Mouse (Mus musculus) c-Kit-positive CD71-positive TER-119-negative erythroid progenitor cells, embryonic 14.5 days (primary cell): Measurements from ENCODE around the gene Akap2.

Source experiments
- DNase-seq: peaks from one replicate; pipeline ENCODE4 v3.0.0-alpha.2; 2013; ENCODE audit warnings: low read depth

Akap2 gene

DNA sequence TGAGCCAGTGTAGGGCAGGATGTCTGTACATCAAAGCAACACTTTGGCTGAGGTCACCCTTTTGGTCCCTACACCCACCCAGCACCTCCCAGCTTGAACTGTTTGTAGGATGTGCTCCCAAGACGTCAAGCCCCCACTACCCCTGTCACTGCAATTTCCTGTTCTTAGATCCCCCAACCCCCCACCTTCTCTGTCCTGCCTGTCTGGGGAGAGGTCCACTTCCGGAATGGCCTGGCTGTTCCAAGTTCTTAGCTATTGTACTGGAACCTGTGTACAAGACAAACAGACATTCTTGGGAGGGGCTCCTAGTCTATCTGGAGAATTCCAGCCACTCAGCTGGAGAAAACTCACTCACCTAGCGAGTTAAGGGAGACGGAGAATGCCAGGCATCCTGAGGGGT is 116.7 kb downstream of the Akap2 start:
- no peak for DNase-seq

DNA sequence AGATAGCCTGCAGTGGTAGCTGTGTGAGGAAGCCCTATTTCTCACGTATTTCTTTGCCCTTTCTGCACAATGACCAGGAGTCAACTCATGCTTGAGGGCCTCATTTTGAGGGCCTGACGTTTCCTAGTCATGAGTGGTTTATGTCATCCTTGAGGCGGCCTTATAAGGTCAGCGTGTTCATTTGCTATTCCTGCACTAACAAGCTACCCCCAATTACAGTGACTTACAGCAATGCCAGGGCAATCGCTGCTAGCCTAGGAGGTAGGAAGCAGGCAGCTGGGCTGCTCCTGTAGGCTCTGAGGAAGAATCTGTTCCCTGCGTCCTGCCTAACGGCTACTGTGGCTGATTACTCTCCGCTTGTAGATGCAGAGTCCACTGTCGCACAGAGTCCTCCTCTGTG is 119.6 kb downstream of the Akap2 start:
- DNase-seq: no peak

DNA sequence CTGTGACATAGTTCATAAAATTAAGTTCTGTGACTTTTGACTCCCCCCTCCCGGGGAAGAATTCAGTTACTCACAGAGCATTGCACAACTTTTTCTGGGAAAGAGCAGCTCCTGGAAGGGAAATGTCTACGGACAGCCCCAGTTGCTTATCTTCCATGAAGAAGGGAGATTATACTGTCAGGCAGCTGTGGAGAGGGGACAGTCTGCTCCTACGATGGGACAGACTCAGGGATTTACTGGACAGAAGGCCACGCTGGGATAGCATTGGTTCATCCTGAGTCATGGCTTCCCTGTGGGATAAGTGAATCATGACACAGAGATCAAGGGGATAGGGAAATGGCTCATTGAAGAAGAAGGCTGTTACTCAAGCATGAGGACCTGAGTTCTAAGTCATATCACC is 121.9 kb downstream of the Akap2 start:
- DNase-seq: no peak

DNA sequence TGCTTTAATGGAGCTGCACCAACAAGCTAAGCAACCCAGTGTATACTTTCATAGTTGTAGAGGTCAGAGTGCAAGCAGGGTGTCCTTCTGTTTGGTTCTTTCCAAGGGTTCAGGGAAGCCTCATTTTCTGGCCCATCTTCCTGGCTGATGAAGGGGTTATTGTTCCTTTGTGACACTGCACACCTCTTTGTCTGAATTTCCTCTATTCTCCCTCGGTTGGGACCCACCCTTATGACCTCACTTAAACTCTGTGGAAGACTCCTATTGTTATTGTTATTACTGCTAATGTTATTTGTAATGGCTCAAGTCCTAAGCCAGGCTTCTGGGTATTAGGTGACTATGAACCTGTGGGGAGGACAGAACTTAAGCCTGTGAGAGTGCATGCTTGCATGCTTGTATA is 124.5 kb downstream of the Akap2 start:
- DNase-seq: no peak

DNA sequence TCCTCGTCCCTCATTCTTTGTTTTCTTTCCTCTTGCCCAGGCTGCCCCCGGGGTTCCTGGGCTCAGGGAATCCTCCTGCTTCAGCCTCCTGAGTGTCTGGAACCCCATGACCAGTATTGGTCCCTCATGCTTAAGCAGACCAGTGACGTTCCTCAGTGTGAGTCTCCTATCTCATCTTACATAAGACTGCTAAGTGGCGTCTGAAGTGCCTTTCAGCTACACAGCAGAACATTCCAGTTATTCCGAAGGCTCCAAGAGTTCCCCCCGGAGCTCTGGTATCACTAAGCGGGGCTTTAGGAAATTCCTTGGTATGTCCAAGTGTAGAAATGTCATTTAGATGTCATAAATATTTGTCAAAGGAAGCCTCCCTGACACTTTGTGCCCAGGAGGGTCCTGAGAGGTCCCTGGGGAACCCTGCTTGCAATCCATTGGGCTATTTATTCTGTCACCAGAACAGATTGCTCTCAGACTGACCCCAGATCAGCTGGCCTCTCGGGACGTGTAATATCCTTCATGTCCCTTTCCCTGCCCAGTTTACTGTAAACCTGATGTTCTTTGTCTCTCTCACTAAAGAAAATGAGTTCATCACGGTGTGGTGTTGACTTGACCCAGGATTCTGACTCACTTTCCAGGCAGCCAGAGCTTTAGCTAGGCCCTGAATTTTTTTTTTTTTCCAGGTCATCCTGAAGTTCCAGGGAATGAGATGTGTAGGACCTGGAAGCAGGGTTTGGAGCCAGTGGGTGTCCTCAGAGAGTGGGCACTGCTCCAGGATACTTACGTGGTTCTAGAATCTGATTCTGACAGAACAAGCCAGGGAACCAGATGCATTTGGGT is 125.2 kb downstream of the Akap2 start:
- no peak for DNase-seq

DNA sequence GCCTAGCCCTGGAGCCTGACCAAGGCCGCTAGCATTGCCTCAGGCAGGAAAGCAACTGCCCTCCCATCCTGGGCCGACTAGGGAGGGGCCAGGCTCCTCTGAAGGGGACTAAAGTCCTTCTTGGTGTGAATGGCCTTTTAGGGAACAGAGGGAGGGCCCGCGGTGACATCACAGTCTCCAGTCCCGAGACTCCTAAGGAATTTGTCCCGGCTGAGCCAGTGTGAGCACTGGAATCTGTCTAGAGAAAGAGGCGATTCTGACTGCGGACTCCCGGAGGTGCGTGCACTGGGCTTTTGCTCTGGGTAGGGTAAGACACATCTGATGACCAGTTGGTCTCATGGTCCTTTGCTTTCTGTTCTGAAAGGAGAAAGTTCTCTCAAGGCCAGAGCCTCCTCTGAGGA is 127.6 kb downstream of the Akap2 start:
- DNase-seq: no peak

DNA sequence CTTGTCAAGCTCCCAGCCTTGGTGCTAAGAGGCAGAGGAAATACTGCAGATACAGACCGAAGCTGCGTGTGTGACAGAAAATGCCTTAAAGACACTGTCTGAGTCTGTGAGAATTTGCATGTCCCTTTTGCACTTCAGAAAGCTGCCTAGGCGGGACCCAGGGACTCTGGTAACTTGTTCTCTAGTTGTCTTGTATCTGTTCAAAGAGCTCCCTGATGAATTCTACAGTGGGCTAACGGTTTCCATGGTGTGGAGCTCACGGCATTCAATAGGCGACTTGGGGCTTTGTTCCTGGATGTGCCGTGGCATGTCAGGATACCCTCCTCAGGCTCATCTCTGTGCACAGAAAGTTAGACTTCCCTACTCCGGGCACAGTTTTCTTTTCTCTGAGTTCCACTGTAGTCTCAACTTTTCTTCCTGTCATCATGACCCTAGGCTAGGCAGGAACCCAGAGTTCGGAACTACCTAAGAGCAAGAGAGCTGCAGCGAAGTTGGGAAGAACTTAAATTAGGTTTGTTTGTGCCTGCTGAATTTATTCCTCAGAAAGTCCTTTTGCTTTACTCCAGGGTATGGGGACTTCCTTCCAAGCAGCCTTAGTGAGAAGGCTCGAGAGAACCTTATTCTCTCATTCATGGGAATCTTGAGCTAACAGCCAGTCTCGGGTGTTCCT is 128.2 kb downstream of the Akap2 start:
- DNase-seq: no peak

DNA sequence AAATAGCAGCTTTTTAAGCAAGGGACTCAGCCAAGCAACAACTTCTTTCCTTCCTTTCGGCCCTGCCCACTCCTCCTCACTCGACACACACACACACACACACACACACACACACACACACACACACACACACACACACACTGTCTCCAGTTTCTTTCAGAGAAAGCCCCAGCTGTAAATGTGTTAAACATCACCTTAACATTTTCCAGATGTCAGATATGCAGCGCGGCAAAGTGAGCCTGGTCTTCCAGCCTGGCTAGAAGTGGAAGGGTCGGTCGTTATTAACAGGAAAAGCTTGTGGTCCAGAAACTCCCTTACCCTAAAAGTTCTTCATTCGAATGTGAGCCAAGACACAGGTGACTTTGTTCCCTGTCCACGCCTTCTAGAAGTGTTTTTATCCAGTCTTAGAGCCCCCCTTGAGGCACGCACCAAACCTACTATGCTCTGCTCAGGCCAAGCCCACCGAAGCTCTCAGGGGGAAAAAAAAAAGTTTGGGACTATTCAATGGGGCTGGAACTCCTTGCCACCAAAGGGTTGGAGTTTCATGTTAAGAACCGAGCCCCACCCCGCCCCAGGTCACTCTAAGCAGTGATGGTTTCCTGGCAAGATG is 129.0 kb downstream of the Akap2 start:
- no peak for DNase-seq

DNA sequence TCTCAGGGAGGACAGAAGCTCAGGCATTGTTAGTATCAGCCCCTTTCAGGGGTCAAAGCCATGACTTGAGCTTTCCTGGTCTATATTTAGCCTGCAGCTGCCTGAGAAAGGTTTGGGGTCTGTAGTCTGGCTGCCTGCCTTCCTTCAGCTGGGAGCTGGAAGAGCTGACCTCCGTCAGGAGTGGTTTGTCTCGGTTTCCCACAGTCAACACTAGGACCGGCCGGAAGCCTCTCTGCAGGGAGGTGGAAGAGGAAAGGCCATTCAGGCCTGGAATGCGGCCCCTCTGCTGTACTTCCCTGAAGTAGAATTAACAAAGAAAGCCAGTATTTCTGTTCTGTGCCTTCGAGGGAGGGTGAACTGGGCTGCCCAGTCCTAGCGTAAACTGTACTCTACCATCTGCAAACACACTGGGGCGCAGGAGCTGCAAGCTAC is 129.6 kb downstream of the Akap2 start:
- no peak for DNase-seq

DNA sequence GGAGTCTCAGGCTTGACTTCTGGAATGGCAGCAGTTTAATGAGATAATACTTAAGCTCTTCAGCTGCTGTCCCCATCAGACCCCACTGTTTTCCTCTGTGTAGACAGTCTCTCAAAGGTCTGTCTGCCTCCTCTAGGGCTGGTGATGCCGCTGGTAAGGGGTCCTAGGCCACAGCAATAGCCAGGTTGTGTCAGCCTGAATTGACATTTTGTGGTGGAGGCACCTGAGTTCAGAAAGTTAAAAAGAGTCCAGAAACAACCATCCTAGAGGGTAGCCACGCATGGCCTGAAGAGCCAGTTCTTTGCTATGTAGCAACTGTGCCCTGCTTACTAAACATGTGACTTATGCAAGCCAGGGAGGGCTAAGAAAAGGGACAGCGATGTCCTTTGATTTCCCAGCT is 130.2 kb downstream of the Akap2 start:
- no peak for DNase-seq

DNA sequence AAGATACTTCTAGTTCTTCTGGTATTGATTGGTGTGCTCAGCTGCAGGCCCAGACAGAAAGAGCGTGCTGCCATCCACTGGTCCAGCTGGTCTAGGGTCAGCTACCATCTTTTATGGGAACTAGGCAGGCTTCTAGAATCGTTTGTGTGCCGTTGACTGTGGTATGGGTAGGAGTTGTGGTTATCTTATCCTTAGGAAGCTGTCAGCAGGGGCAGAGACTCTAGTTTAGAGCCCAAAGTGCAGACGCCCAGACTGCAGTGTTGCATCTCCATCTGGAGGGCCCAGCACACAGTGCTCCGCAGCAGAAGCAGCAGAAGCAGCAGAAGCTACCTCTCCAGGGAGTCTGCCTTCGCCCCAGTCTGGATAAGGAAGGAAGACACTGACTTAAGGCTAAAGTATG is 132.0 kb downstream of the Akap2 start:
- DNase-seq: no peak

DNA sequence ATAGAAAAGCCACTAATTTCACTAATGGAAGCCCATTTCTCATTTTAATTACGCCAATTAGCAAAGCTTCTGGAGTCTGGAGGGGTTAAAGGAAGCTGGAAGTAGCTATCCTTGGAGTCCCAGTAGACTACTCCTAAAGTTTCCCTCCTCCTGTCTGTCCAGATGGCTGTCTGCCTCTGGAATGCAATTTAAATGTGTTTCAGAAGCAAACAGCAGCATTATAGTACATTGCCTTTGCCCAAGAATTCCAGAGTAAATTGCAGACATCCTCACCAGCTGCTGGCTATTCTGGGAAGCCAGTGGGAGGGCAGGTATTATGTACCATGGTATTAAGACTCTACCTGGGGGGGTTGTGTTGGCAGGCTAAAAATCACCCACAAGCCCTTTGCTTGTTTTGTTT is 134.3 kb downstream of the Akap2 start:
- DNase-seq: no peak

DNA sequence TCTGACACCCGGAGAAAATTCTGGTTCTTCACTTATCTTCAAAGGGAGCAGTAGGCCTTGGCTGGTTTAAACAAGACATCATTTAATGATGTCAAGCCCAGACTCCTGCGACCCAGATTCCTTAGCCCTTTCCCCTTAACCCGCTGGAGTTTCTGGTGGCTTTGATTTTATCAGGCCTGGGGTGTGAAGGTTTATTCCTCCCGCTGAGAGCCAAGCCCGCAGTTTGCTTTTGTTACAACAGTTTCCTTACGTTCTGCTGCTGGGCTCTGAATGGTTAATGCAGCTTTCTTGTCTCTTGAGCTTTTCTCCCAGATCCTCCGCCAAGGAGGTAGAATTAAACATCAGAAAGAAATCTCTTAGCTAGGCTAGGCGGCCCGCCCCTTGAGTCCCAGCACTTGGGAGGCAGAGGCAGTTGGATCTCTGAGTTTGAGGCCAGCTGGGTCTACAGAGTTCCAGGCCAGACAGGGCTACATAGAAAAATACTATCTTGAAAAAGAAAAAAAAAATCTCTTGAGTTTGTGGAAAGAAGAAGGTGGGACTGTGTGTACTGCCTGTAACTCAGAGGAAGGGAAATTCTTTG is 135.1 kb downstream of the Akap2 start:
- DNase-seq: no peak

DNA sequence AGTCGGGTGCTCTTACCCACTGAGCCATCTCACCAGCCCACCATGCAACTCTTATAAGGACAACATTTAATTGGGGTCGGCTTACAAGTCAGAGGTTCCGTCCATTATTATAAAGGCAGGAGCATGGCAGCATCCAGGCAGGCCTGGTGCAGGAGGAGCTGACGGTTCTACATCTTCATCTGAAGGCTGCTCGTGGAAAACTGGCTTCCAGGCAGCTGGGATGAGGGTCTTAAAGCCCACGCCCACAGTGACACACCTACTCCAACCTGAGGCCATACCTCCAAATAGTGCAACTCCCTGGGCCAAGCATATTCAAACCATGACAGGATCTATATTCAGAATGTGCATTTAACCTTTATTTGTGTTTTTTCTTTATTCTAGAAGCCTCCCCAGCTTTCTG is 136.7 kb downstream of the Akap2 start:
- no peak for DNase-seq

DNA sequence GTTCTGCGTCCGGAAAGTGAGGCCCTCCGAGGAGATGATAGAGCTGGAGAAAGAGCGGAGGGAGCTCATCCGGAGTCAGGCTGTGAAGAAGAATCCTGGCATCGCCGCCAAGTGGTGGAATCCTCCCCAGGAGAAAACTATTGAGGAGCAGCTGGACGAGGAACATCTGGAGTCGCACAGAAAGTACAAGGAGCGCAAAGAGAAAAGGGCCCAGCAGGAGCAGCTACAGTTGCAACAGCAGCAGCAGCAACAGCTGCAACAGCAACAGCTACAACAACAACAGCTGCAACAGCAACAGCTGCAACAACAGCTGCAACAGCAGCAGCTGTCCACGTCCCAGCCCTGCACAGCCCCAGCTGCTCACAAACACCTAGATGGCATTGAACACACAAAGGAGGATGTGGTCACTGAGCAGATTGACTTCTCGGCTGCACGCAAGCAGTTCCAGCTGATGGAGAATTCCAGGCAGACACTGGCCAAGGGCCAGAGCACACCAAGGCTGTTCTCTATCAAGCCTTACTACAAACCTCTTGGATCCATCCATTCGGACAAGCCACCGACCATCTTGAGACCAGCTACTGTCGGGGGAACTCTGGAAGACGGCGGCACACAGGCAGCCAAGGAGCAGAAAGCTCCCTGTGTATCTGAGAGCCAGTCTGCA is 138.0 kb downstream of the Akap2 start:
- no peak for DNase-seq

DNA sequence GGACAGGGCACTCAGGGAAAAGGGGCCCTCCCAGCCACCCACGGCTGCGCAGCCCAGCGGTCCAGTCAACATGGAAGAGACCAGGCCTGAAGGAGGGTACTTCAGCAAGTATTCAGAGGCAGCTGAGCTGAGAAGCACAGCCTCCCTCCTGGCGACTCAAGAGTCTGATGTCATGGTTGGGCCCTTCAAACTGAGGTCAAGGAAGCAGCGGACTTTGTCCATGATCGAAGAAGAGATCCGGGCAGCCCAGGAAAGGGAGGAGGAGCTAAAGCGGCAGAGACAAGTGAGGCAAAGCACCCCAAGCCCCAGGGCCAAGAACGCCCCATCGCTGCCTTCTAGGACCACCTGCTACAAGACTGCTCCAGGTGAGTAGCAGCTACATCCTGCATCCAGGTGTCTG is 139.2 kb downstream of the Akap2 start:
- DNase-seq: no peak

DNA sequence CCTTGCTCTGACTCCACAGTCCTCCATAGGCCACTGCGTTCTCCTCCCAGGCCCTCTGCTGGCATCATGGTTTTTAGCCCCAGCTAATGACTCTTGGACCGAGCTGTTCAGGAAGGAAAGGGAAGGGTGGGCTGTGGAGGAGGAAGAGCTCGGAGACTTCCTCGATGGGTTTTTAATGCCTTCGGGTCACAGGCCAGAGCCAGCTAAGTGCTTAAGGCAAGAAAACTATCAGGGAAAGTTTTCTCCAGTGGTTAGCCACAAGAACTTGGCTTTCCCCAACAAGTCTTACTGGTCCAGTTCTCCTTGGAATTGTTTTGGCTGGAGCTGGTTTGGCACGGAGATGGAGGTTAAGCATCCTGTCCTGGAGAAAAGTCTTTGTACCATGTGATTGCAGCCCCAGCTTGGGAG is 142.8 kb downstream of the Akap2 start:
- no peak for DNase-seq

DNA sequence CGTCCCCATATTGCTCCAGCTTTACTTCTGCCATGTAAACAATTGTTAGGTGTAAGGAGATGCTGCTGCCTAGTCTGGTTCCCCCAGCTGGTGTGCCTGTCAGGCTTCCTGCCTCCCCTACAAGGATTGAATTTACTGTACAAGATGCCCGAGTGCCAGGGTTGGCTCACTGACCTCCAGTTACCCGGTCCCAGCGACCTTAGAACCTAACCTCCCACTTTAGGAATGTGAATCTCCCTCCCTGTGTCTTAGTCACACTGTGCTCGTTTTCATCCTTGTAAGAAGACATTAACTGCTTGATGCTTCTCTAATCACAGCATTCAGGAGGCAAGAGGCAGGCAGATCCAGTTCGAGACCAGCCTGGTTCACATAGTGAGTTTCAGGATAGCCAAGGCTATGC is 143.7 kb downstream of the Akap2 start:
- DNase-seq: no peak

DNA sequence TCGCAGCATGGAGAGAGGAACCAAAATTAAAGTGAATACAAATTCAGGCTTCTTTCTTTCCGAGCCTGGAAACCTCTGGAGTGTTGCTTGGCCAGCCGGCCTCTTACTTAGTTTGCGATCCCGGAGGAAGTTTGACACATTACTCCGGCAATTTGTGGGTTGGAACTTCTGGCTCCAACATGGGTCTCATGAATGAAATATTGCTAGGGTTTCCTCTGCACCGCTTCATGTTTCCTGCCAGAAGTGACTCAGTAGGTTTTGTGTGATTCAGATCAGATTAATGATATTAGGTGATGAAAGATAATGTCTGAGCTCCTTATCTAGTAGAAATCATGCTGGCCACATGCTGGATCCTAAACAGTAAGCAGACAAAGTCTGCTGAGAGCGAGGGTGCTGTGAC is 144.4 kb downstream of the Akap2 start:
- DNase-seq: no peak

DNA sequence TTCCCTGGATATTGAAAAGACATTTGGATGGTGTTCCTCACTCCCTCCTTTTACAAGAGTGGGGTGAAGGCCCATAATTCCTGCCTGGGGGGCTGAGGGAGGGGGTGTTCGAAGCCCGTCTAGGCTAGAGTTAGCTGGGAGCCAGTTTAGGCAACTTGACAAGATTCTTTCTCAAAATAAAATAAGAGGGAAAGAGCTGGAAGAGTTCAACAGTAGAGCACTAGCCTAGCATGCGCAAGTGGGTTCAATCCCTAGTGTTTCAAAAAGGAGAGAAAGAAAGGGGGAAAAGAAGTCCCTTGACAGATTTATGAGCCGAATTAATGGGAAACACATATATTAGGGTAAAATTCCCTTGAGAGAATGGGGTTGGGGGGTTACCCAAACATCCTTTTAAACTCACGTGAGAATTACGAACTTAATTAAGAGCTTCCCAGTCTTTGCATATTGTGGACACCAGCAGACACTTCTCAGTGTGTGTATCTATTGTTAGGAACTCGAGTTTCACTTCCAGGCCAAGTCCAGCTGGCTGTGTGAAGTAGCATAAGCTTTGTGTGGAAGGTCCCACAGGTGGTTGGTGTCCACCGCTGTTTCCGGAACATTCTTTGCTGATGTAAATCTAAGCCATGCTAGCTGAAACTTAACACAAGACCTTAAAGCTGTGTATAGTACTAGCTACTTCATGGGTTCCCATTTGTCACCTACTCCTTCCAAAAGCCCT is 145.0 kb downstream of the Akap2 start:
- no peak for DNase-seq

DNA sequence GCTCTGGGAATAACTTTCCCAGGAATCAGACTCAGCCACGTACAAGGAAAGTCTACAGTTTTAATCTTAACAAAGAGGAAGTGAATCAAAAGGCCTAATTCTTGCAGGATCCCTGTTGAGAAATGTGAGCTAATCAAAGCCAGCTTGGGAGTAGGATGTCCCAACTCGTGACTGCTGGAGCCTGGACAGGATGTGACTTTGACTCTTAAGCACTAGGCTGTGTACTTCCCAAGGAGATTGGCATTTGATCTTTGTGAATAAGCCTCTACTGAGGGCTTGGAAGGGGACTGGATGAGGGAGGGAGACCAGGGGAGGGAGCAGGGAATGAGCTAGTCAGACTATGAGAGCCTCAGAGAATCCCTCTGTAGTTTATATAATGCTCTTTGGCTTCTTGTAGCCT is 148.6 kb downstream of the Akap2 start:
- DNase-seq: no peak

DNA sequence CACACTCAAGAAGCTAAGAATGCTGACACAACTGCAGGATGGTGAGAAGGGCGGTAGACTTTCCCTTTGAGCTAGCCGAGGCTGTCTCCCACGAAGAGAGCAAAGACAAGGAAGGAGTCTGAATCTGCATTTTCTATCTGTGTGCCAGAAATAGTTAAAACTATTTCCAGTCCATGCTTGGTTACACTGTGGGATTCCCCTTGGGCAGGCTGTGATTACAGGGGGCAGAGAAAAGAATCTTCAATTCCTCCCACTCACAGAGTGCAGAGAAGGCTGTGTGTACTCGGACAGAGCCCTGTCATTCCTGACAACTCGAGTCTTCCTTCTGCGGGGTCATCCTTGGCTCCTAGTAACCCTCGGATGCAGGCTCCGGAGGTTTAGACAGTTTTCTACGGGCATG is 149.5 kb downstream of the Akap2 start:
- no peak for DNase-seq
